Mouse (Mus musculus): ENCODE measurements around the gene Zbed3. TPM values are rescaled to one million over a fixed set of nuclear protein-coding genes. Genes with fewer than 3 reads are reported as not detected.
"Not testable (repeated sequence)": the region's sequence is repeated elsewhere in the genome, so short reads cannot be mapped to it uniquely, and the experiment has no call there.

The Zbed3 gene
- polyA plus RNA-seq, 1 experiment, result 15.6 TPM

DNA sequence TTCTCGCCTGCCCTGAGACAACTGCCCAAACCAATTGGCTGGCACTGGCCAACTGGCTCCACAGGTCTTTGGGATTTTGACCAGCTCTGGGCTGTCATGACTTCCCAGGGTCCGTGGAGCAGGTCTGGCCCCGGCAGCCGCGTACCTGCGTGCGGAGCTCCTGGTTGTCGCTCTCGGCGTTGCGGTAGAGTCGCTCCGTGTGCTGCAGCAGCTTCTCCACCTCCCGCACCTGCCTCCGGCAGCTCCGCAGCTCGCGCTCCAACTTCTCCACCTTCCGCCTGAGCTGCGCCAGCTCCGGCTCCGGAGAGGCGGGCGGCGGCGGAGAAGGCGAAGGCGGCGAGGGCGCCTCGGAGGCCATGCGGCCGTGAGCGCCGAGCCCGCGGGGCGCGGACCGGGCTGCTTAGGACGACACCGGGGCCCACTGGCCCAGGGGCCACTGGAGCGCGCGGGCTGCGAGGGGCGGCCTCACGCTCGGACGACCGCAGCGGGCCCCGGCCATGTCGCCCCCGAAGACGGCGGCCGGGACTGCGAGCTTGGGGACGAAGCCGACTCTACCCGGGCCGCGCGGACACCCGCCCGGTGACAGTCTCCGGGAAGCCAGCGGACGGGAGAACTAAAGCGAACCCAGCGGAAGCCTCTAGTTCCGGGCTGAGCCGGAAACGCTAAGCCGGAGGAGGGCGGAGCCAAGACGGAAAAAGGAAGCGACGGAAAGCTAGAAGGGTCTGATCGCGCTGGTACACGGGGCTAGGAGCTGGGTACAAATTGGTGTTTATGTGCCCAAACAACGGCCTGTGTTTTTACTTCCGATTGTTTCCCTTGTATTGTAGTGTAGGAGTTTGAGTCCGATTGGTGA lies 51.5 kb downstream of the Zbed3 start, which contains the start of gene Aggf1:
Gene Aggf1, minus strand, starts transcription at position 652 of the 853 bp plus-strand sequence.
- DNase-seq, result peak; percentile 94
- no peaks in the 10 kb centered on the region for H3K27me3 ChIP-seq (ENCODE audit: control insufficient read depth, insufficient read depth, low read length)
- TF ChIP-seq CTCF (IDR thresholded peaks at IDR 0.05; ENCODE audit: borderline replicate concordance, insufficient read depth, low read depth, low read length), result no peak
- TF ChIP-seq POLR2A (IDR thresholded peaks at IDR 0.05; ENCODE audit: borderline replicate concordance, insufficient read depth, low read length), result peak; percentile 75; the same call in 1 of the 2 replicates
- peaks cover 5% of the 10 kb centered on the region; the same call in 1 of the 2 replicates for H3K4me1 ChIP-seq (ENCODE audit: control insufficient read depth, insufficient read depth, low read length)
- under 1% methylated on average over 86 of the region's 86 CpGs for WGBS
- H3K27ac ChIP-seq (ENCODE audit: insufficient read depth, low read length), result peak within 1 kb of the TSS; percentile 43; the same call in 1 of the 2 replicates
- H3K4me3 ChIP-seq (replicated peaks; ENCODE audit: insufficient read depth, low read depth, low read length), result peak within 1 kb of the TSS; percentile 88

DNA sequence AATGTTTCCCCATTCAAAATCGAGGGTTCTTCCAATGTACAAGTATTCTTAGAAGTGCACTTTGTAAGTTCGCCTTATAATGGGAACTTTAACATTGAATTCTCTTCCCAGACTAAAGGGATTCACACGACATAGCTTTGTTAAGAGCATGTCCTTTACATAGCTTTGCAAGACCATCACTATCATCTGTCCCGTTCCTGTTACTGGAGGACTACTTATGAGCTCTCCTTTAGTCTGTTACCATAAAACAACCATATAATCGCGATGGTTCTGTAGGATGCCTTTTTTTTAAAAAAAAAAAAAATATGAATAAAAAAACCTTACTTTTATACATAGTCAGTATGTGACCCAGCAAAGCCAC lies 52.1 kb downstream of the Zbed3 start:
- Histone ChIP-seq H3K27ac (ENCODE audit: insufficient read depth, low read length) (no peak overlapping the region; the same call in 1 of the 2 replicates), H3K4me1 (ENCODE audit: control insufficient read depth, insufficient read depth, low read length) (peaks cover 5% of the 10 kb centered on the region; the same call in 1 of the 2 replicates), H3K27me3 (ENCODE audit: control insufficient read depth, insufficient read depth, low read length) (no peaks in the 10 kb centered on the region), H3K4me3 (replicated peaks; ENCODE audit: insufficient read depth, low read depth, low read length) (peak overlapping the region; percentile 88)
- no peak for DNase-seq
- TF ChIP-seq POLR2A (IDR thresholded peaks at IDR 0.05; ENCODE audit: borderline replicate concordance, insufficient read depth, low read length) (no peak), CTCF (IDR thresholded peaks at IDR 0.05; ENCODE audit: borderline replicate concordance, insufficient read depth, low read depth, low read length) (no peak)
- 25% methylated on average over 6 of the region's 6 CpGs for WGBS

DNA sequence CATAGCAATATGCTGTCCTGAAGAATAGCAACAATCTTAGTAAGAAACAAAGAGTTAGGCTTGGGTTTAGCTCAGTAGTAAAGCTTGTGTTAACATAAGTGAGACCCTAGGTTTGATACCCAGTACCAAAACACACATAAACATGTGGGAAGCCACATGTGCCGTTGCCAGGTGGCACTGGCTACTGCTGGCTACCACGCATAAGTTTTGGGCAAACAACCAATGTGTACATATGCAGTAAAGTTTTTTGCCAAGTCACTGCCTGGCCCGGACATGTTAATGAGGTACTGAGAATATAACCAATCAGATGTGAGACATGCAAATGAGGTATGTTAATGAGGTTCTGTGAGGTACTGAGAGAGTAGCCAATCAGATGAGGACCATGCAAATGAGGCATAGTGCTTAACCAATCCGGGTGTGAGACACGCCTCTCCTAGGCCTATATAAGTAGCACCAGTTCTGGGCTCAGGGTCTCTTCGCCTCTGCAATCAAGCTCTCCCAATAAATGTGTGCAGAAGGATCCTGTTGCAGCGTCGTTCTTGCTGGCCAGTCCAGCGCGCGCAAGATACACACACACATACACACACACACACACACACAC lies 53.4 kb downstream of the Zbed3 start:
- H3K27ac ChIP-seq (ENCODE audit: insufficient read depth, low read length); H3K27me3 ChIP-seq (ENCODE audit: control insufficient read depth, insufficient read depth, low read length); H3K4me3 ChIP-seq (replicated peaks; ENCODE audit: insufficient read depth, low read depth, low read length); DNase-seq; H3K4me1 ChIP-seq (ENCODE audit: control insufficient read depth, insufficient read depth, low read length): not testable (repeated sequence)
- WGBS, result 88% methylated on average over 11 of the region's 11 CpGs

DNA sequence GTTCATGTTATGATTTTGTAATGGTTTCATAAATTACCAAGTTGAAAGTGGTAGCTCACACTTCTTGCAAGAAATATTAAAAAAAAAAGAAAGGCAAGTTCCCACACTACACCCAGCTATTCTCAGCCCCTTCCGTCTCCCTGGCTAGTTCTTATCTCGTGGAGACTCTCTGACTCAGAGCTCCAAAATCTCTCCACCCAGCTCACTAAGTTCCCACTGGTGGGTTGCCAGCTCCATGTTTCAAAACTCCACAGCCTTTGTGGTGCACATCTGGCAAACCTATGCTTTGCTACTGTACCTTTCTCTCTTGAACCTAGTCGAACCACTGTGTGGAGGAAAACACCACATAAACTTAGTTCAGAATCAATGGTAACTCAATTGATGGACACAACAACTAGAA lies 55.3 kb downstream of the Zbed3 start:
- Histone ChIP-seq H3K4me3 (replicated peaks; ENCODE audit: insufficient read depth, low read depth, low read length) (no peak overlapping the region), H3K27me3 (ENCODE audit: control insufficient read depth, insufficient read depth, low read length) (no peaks in the 10 kb centered on the region), H3K27ac (ENCODE audit: insufficient read depth, low read length) (no peak overlapping the region), H3K4me1 (ENCODE audit: control insufficient read depth, insufficient read depth, low read length) (no peaks in the 10 kb centered on the region; the same call in 1 of the 2 replicates)
- no peak for DNase-seq
- TF ChIP-seq CTCF (IDR thresholded peaks at IDR 0.05; ENCODE audit: borderline replicate concordance, insufficient read depth, low read depth, low read length), result no peak
- no peak for TF ChIP-seq POLR2A (IDR thresholded peaks at IDR 0.05; ENCODE audit: borderline replicate concordance, insufficient read depth, low read length)
- 80% methylated on average over 3 of the region's 3 CpGs for WGBS

DNA sequence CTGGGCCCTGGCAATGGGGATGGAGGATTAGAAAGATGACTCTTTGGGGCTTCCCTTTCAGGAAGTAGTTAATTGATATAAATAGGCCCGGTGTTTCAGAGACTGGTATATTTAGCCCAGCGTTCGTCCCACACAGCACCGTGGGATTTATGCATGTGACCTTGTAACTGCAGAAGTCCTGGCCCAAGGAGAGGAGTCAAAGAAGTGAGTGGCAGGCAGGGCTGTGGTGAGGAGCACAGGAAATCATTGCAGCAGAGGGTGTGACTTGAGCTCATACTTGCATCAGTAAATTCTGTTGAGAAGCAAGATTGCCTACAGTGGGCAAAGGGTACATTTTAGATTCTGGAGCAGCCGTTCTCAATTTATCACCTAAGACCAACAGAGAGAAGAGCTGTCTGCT lies 59.0 kb downstream of the Zbed3 start:
- no peak for DNase-seq
- Histone ChIP-seq H3K4me1 (ENCODE audit: control insufficient read depth, insufficient read depth, low read length) (no peaks in the 10 kb centered on the region), H3K27me3 (ENCODE audit: control insufficient read depth, insufficient read depth, low read length) (no peaks in the 10 kb centered on the region), H3K4me3 (replicated peaks; ENCODE audit: insufficient read depth, low read depth, low read length) (no peak overlapping the region), H3K27ac (ENCODE audit: insufficient read depth, low read length) (no peak overlapping the region)
- WGBS, result 87% methylated on average over 5 of the region's 5 CpGs
- TF ChIP-seq CTCF (IDR thresholded peaks at IDR 0.05; ENCODE audit: borderline replicate concordance, insufficient read depth, low read depth, low read length), result no peak
- TF ChIP-seq POLR2A (IDR thresholded peaks at IDR 0.05; ENCODE audit: borderline replicate concordance, insufficient read depth, low read length), result no peak

Other genes with a start within 250 kb of the Zbed3 start
- 19.9 and 24.2 TPM in 2 replicates for gene Pde8b, start 73.3 kb upstream of the Zbed3 start, polyA plus RNA-seq (2012; rRNA removed)
- 39.9 and 40.5 TPM in 2 replicates for gene Aggf1, start 51.7 kb downstream of the Zbed3 start, polyA plus RNA-seq (2012; rRNA removed)
- 4.1 and 5.3 TPM in 2 replicates for gene Crhbp, start 121.3 kb downstream of the Zbed3 start, polyA plus RNA-seq (2012; rRNA removed)
- not detected in 2 replicates for gene S100z, start 155.1 kb downstream of the Zbed3 start, polyA plus RNA-seq (2012; rRNA removed)
- gene F2rl1, start 201.6 kb downstream of the Zbed3 start, polyA plus RNA-seq (2012; rRNA removed), result 0.13 and 0.29 TPM in 2 replicates

All from cerebellum, adult 2 months (tissue).